Mouse (Mus musculus) adrenal gland, postnatal 10 days (tissue): ENCODE measurements around the gene Mycbp2. TPM values are rescaled to one million over a fixed set of nuclear protein-coding genes. Genes with fewer than 3 reads are reported as not detected.

ENCODE experiments used
- DNase-seq: peaks from one replicate; pipeline ENCODE4 v3.0.0; 2021; ENCODE audit warnings: mixed read lengths
- long read RNA-seq, 2 experiments: library from polyadenylated mRNA; stranded (forward); transcript quantifications; one replicate each; pipeline ENCODE4 v2.0.0; 2021
- total RNA-seq, 2 experiments: library from RNA; stranded (reverse); gene quantifications; 2 replicates each; pipeline ENCODE4 v1.2.3; 2021

Gene Mycbp2
- 10 to 100 TPM; 34.3 to 47.8 TPM for total RNA-seq
- long read RNA-seq, experiment 1, partial matches to known transcripts, result 6 of 6 reads
- long read RNA-seq, experiment 1, other reads (novel, unspliced or antisense), result 0 of 6 reads
- long read RNA-seq, experiment 2, partial matches to known transcripts, result 4 of 5 reads
- long read RNA-seq, experiment 2, other reads (novel, unspliced or antisense), result 1 of 5 reads

- peak; percentile 99 for DNase-seq
Observed at GRCm38 (mm10) chr14:103346729-103347505, at the start of gene Mycbp2. Gene Mycbp2 (minus strand): TSS chr14:103346814.

- no peak for DNase-seq
Observed at GRCm38 (mm10) chr14:103392391-103392790, 45.8 kb upstream of the Mycbp2 start.

- DNase-seq, result no peak
Observed at GRCm38 (mm10) chr14:103387431-103387830, 40.8 kb upstream of the Mycbp2 start.

- DNase-seq, result no peak
Observed at GRCm38 (mm10) chr14:103386871-103387270, 40.3 kb upstream of the Mycbp2 start.

GRCm38 (mm10) chr14:103385084-103385610, 38.5 kb upstream of the Mycbp2 start:
- no peak for DNase-seq

GRCm38 (mm10) chr14:103378703-103379102, 32.1 kb upstream of the Mycbp2 start:
- no peak for DNase-seq

GRCm38 (mm10) chr14:103376765-103377164, 30.2 kb upstream of the Mycbp2 start:
- no peak for DNase-seq

- DNase-seq, result no peak
Observed at GRCm38 (mm10) chr14:103375523-103375922, 28.9 kb upstream of the Mycbp2 start.

- DNase-seq, result no peak
Observed at GRCm38 (mm10) chr14:103363199-103363598, 16.6 kb upstream of the Mycbp2 start.

- no peak for DNase-seq
Observed at GRCm38 (mm10) chr14:103356066-103356465, 9.5 kb upstream of the Mycbp2 start.

- DNase-seq, result no peak
Observed at GRCm38 (mm10) chr14:103354396-103355352, 8.1 kb upstream of the Mycbp2 start.

- DNase-seq, result peak; percentile 69
Observed at GRCm38 (mm10) chr14:103345858-103346728, 521 bp downstream of the Mycbp2 start.

GRCm38 (mm10) chr14:103345486-103345857, 1.1 kb downstream of the Mycbp2 start:
- DNase-seq, result peak; percentile 12

- no peak for DNase-seq
Observed at GRCm38 (mm10) chr14:103345011-103345410, 1.6 kb downstream of the Mycbp2 start.

- DNase-seq, result no peak
Observed at GRCm38 (mm10) chr14:103343791-103344190, 2.8 kb downstream of the Mycbp2 start.

GRCm38 (mm10) chr14:103341385-103342294, 5.0 kb downstream of the Mycbp2 start:
- peak; percentile 17 for DNase-seq

- DNase-seq, result peak; percentile 9
Observed at GRCm38 (mm10) chr14:103312926-103313325, 33.7 kb downstream of the Mycbp2 start.

- no peak for DNase-seq
Observed at GRCm38 (mm10) chr14:103296227-103296626, 50.4 kb downstream of the Mycbp2 start.

- DNase-seq, result no peak
Observed at GRCm38 (mm10) chr14:103286650-103287049, 60.0 kb downstream of the Mycbp2 start.

- no peak for DNase-seq
Observed at GRCm38 (mm10) chr14:103276667-103277066, 69.9 kb downstream of the Mycbp2 start.
